Mouse (Mus musculus) layer of hippocampus, adult 2 months (tissue): ENCODE results near the gene Sdk2. TPM values are rescaled to one million over a fixed set of nuclear protein-coding genes. Genes with fewer than 3 reads are reported as not detected.

Experiments
- DNase-seq, 2 experiments: peaks; one replicate each; pipeline ENCODE4 v3.0.0; 2022; ENCODE audit warnings: low spot score in 2 of 2
- H3K27ac ChIP-seq: fragments of 200-600 bp; 2 replicates; pipeline ENCODE4 v1.8.1; 2022
- H3K4me3 ChIP-seq: fragments of 200-600 bp; 2 replicates; pipeline ENCODE4 v1.8.1; 2022; ENCODE audit warnings: mild to moderate bottlenecking
- CTCF ChIP-seq: fragments of 200-600 bp; conservative IDR thresholded peaks from 2 replicates; pipeline ENCODE4 v1.8.1; 2022; ENCODE audit warnings: antibody characterized with exemption, mild to moderate bottlenecking, moderate library complexity
- total RNA-seq, 2 experiments: library from RNA; stranded (reverse); gene quantifications; 2 replicates each; pipeline ENCODE4 v1.2.3; 2021

Gene Sdk2
- total RNA-seq, 2 experiments from 2014 or later, result 22.2 to 24.8 TPM

DNA sequence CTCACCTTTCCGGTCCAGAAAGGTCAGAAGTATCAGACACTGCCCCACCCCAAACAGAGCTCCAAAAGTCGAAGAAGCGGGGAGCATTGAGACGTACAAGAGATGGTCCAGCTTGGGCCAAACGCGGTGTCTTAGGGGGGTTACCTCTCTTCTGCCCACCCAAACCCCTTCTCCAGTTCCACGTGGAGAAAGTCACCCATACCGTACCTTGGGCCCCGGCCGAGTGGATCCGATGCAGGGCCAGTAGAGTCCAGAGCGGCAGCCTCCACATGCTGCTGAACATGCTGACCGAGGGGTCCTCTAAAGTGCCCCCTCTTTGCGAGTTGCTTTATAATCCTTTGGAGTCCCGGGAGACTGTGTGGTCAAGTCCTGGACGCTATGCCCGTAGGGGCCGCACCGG is 1.2 kb downstream of the Sdk2 start:
- no peak for TF ChIP-seq CTCF

DNA sequence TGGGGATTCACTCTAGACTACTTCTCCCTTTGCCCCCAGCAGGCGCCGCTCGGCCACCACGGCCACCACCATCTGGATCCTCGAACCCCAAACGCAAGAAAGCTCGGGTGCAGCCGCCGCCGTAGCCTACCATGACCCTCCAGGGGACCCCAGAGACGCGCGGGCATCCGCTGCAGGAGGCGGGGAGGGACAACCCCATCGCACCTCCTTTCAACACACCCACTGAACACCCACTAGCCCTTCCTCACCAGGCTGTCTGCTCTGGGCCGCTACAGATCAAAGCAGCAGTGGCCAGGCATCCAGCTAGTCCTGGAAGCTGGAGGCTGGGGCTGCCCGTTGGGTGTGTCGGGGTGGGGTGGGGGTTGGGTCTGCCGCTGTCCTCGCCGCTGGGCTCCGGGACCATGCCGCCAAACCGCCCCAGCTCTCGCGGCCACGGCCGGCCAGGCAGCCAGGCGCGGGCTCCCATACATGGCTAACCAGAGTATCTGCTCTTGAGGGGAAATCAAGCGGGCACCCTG is 1.9 kb downstream of the Sdk2 start:
- TF ChIP-seq CTCF, result 0 out of 2 replicates have a peak, but pooled peaks have one; percentile 15
- no peak overlapping the region for H3K27ac ChIP-seq
- no peak for DNase-seq
- peak overlapping the region; percentile 65 for H3K4me3 ChIP-seq

More for the DNA sequence above, 1.2 kb downstream of the Sdk2 start:
- peak overlapping the region; percentile 65 for H3K4me3 ChIP-seq
- no peak for DNase-seq
- no peak overlapping the region for H3K27ac ChIP-seq

DNA sequence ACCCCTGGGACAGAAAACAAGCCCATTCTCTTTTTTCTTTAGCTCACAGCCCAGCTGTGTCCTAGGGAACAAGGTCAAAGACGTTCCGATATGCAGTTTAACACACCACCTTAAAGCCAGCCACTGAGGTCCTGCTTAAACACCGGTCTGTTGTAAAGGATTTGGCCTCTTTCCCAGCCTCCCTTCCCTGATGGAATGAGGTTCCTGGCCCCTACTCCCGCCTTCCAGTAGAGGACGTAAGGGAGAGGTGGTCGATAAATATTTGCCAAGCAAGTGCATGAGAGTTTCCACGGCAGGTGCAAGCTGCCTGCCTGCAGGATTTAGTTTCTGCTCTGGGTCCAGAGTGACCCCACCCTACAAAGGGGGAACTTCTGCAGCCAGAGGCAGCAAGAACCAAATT is 4.9 kb downstream of the Sdk2 start:
- no peak for DNase-seq
- Histone ChIP-seq H3K27ac (no peak overlapping the region), H3K4me3 (no peak overlapping the region)
- TF ChIP-seq CTCF, result no peak

DNA sequence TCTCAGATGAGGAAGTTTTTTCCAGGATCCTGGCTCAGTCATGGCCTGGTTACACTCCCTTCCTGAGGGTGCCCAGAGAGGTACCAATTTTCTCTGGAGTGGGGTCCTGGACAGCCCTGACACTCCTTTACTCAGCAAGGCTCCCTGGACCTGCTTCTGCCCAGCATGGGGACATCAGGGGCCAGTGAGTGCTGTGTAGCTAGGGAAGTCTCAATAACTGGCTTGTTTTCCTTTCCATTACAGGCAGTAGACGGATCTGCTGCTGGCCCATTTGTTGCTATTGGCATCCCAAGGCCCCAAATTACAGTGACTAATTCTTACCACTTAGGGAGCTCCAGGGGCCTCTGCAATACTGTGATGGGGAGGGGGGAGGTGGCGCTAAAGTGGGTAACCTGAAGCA is 5.6 kb downstream of the Sdk2 start:
- TF ChIP-seq CTCF, result no peak
- DNase-seq, result no peak
- Histone ChIP-seq H3K27ac (no peak overlapping the region), H3K4me3 (no peak overlapping the region)

DNA sequence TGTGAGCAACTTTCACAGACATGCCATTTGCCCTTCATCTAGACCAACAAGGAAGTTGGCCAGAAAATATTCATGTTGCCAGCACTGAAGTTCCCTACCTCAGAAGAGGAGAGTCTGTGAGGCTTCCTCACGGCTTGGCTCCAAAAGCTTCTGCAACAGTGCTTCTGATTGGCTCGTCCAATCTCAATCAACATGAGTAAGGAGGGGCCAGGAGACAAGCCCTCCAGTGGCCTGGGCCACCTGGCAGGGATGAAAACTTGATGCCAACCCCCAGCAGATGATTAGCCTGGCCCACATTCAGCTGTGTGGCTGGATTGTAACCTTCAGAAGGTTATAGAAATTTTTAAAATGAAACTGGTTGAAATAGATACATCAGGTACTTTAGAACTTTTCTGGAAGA is 10.5 kb downstream of the Sdk2 start:
- DNase-seq, result no peak
- Histone ChIP-seq H3K27ac (no peak overlapping the region), H3K4me3 (no peak overlapping the region)
- TF ChIP-seq CTCF, result no peak

DNA sequence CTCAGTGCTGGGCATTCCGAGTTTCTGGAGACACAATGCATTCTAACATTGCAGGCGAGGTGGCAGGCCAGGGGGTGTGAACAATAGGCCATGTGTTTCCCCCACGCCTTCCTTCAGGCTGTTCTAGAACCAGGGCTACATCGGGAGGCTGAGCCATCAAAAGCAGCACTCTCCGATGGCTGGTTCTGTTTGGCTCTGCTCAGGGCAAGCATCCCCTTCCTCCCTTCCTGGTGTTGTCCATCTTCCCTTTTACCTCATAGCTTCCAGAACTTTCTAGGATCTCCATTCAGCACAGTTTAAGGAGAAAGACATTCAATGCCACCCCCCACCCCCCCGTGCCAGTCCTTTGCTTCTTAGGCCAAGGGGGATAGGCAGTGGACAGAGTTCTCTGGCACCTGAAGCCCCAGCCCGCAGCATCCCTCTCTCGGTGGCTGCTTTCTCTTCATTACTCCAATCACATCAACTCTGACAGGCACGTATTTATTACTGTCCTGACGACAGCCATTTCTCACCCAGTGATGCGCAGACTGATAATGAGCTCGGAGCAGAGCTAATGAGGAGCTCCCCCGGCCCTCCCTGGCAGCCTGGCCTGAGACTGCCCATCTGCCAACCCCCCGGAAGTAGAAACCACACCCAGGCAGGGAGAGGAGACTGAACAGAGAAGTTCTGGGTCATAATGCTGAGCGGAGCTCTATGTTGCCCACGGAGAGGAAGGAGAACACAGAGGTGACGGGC is 12.1 kb downstream of the Sdk2 start:
- Histone ChIP-seq H3K4me3 (no peak overlapping the region), H3K27ac (no peak overlapping the region)
- no peak for TF ChIP-seq CTCF
- no peak for DNase-seq

DNA sequence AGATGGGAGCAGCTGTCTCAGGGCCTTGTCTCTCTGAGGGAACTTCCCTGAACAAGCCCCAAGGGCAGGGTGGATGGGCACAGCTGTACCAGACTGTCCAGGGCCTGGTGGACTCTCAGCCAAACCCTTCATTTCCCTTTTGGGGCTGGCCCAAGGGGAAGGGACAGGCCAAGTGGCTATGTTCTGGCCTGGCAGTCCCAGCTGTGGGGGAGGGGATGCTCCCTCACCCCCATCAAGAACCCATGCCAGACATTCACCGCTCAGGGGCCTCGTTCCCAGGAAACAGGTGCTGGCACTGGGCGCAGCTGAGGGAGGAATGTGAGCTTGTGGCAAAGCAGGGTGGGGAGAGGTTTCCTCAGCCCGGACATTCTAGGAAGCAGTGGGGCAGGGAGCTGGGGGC is 15.5 kb downstream of the Sdk2 start:
- TF ChIP-seq CTCF, result no peak
- DNase-seq, result no peak
- H3K4me3 ChIP-seq, result no peak overlapping the region
- no peak overlapping the region for H3K27ac ChIP-seq

DNA sequence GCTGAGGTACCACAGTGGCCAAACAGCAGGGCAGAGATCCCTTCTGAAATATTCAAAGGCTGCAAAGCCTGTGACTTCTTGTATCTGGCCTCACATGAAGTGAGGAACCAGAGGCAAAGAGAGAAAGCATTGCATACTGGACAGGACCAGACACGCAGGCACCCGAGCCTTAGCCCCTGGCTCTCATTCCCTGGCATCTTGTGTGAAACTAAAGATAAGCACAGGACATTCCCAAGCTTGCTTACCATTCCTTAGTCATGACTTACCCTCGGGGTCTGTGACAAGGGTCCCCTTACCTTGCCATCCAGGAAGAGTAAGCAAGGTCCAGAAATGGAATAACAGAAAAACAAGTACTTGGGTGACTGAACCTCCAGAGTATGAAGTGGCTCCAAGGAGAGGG is 16.3 kb downstream of the Sdk2 start:
- Histone ChIP-seq H3K4me3 (no peak overlapping the region), H3K27ac (no peak overlapping the region)
- TF ChIP-seq CTCF, result no peak
- no peak for DNase-seq

DNA sequence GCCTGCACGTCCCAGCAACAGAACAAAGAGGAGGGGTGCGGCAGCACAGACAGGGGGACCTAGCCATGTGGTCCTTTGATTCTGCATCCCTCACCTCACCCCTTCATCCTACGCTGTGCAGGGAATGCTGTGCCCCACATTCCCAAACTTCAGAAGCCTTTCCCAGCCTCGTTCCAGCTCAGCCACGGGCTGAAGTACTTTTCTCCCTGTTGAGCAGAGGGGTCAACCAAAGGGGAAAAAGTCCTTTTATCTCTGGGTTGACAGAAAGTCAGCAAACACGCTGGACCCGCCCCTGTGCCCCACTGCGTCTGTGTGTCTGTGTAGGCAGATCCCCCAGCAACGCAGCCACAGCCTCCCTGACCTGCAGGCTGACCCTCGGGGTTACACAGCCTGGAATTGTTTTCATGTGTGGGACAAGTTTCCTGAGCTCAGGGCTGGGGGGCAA is 18.9 kb downstream of the Sdk2 start:
- Histone ChIP-seq H3K4me3 (no peak overlapping the region), H3K27ac (no peak overlapping the region)
- no peak for DNase-seq
- TF ChIP-seq CTCF, result no peak

DNA sequence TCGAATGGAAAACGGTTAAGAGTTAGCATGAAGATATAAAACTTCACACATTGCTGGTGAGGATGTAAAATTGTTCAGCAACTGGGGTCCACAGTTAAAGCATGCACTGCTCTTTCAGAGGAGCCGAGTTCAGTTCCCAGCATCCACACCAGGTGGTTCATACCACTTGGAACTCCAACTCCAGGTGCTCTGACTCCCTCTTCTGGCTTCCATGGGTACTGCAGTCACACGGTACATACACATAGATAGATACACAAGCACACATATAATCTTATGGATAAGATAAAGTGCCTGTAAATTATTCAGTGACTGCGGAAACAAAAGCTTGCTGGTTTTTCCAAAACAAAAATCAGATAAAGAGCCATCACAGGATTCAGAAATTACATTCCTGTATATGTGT is 19.9 kb downstream of the Sdk2 start:
- TF ChIP-seq CTCF, result peak; percentile 59

DNA sequence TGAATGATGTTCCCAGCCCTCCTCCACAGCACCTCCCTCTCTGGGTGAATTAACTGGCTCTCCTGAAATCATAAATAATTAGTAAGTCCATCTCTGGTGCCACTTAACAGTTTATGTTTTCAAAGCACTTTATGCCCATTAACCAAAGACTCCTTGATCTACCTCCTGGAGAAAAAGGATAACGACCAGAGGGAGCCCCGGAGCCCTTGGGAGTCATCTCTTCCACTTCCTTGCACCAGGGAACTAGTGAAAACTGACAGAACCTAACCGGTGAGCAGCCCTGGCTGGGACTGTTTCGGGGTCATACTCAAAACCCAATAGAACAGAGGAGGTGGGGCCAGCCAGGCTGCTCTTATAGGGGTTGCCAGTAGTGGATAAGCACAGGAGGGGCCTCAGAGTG is 22.5 kb downstream of the Sdk2 start:
- no peak for TF ChIP-seq CTCF
- no peak for DNase-seq
- H3K27ac ChIP-seq, result no peak overlapping the region
- H3K4me3 ChIP-seq, result no peak overlapping the region

More for the DNA sequence above, 19.9 kb downstream of the Sdk2 start:
- H3K27ac ChIP-seq, result no peak overlapping the region
- no peak overlapping the region for H3K4me3 ChIP-seq
- DNase-seq, result no peak

DNA sequence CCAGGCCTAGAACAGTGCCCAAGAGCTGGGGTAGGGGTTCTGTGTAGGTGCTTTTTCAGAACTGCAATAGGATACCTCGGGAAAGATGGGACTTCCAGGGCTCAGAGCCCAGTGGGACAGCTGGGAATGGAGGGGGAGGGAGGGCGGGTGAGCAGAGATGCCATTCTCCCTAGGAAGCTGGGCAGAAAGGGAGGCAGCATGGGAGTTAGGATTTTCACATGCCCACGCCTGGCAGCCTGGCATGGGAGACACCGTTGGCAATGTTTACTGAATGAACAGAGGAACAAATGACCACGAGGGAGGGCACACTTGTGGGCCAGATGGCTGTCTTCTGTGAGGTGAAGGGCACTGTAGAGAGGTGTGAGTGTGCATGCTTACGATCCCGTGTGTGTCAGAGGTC is 23.3 kb downstream of the Sdk2 start:
- Histone ChIP-seq H3K27ac (no peak overlapping the region), H3K4me3 (no peak overlapping the region)
- DNase-seq, result no peak
- TF ChIP-seq CTCF, result no peak

DNA sequence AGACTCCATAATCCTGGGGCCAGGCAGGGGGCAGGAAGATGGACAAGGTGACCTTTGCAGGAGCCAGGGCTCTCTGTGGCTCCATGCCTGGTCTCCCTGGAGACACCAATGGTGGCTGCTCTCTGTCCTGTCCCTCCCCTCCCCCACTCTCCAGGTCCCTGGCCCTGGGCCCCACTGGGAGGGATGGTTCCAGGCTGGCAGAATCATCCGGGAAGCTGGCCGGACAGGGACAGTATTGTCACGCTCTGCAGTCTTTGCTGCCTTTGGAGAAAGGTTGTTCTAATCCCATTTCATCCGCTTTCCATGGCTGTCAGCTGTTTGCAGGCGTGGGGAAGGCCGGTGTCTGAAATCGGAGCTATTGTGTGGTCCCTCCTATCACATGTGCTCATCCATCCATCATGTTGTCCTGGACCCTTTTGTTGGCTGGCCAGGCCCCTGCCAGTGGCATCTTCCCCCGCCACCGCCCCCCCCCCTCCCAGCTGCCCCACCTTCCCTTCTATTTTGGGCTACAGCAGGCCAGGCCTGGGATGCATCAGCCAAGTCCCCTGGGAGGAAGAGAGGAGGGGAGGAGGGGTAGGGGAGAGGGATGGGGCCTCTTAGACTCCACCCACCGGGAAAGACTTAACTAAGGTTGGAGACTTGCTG is 26.3 kb downstream of the Sdk2 start:
- Histone ChIP-seq H3K27ac (no peak overlapping the region), H3K4me3 (no peak overlapping the region)
- TF ChIP-seq CTCF, result no peak
- no peak for DNase-seq

DNA sequence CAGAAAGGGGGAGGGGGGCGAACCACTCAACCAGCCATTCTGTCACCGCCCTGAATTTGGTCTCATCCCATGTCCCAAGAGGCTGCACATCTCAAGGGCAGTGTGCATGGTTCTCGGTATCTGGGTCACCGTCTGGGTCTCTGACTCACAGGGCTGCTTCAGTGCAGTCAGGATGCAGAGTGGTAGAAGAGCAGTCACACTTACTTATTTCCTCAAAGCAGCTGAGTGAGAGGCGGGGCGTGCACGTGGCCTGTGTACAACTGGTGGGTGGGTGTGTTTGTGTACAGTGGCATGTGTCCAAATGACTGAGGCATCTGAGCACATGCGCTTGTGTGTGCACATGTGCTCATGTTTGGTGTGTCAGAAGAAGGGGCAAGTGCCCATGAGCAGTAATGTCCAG is 28.8 kb downstream of the Sdk2 start:
- DNase-seq, result peak; percentile 66 to 68
- Histone ChIP-seq H3K27ac (no peak overlapping the region), H3K4me3 (no peak overlapping the region)
- no peak for TF ChIP-seq CTCF
